Mouse (Mus musculus) lung, embryonic 16.5 days (tissue): Measurements from ENCODE around the gene Apoc2. TPM values are rescaled to one million over a fixed set of nuclear protein-coding genes. Genes with fewer than 3 reads are reported as not detected.

Experiments used
- ATAC-seq: fragments of 200-750 bp; cut with Nextera tagmentation; 2 replicates; pipeline ENCODE4 v1.8.0; 2017; ENCODE audit warnings: low read depth, mild to moderate bottlenecking, moderate library complexity
- H3K27ac ChIP-seq: fragments of 300-500 bp; sonication (generic); 2 replicates; pipeline ENCODE4 v1.5.1; 2014; ENCODE audit warnings: mild to moderate bottlenecking, control low read depth, low read length
- H3K27me3 ChIP-seq: fragments of 300-500 bp; sonication (generic); 2 replicates; pipeline ENCODE4 v1.6.1; 2014; ENCODE audit warnings: low read depth, low read length, mixed read lengths; ENCODE audit not compliant: control insufficient read depth, insufficient read depth
- H3K36me3 ChIP-seq: fragments of 300-500 bp; sonication (generic); 2 replicates; pipeline ENCODE4 v1.6.1; 2014; ENCODE audit warnings: low read length; ENCODE audit not compliant: control insufficient read depth, insufficient read depth
- H3K4me1 ChIP-seq: fragments of 300-500 bp; sonication (generic); replicated peaks from 2 replicates; pipeline ENCODE4 v1.6.1; 2014; ENCODE audit warnings: low read length, mixed read lengths; ENCODE audit not compliant: control insufficient read depth, insufficient read depth
- H3K4me2 ChIP-seq: fragments of 300-500 bp; sonication (generic); 2 replicates; pipeline ENCODE4 v1.6.1; 2014; ENCODE audit warnings: low read depth, low read length, control low read depth
- H3K4me3 ChIP-seq: fragments of 300-500 bp; sonication (generic); 2 replicates; pipeline ENCODE4 v1.5.1; 2014; ENCODE audit warnings: mild to moderate bottlenecking, low read length, control low read depth
- H3K9ac ChIP-seq: fragments of 300-500 bp; sonication (generic); 2 replicates; pipeline ENCODE4 v1.6.1; 2014; ENCODE audit warnings: low read length, control low read depth
- H3K9me3 ChIP-seq: fragments of 300-500 bp; sonication (generic); 2 replicates; pipeline ENCODE4 v1.6.1; 2016; ENCODE audit warnings: low read length; ENCODE audit not compliant: control insufficient read depth
- WGBS: fragments of 180-500 bp; shearing (Covaris S2); extraction: QIAGEN DNeasy Blood & Tissue Kit; methylation state at CpG from one replicate; pipeline ENCODE4 v1.1.7; 2014; 5-methylcytosine and 5-hydroxymethylcytosine counted together
- polyA plus RNA-seq: library from polyadenylated mRNA; unstranded; fragments of >200 nt; fragmentation: Nextera tagmentation; extraction: Ambion mirVana; gene quantifications from 2 replicates; pipeline ENCODE4 v1.2.1, GENCODE M21; 2015

The Apoc2 gene
- polyA plus RNA-seq, 1 experiment from 2014 or later, result 3.3 TPM

DNA sequence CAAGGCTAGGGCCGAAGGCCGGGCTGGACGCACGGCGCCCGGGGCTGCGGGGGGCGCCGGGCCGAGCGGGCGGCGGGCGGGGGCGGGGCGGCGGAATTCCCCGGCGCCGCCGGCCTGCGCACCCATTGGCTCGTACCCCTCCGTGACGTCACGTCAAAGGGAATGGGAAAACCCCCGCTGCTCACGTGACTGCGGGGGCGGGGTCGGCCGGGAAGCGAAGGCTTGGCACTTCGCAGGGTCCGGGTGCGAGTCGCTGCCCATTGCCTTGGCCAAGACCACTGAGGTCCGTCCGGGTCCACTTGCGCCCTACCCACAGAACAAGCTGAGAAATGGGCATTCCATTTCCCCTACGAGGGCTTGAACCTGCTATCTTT, 48.4 kb downstream of the Apoc2 start, which contains the start of gene Relb:
Gene Relb, minus strand, starts transcription at position 78 of the 374 bp plus-strand sequence.
- Histone ChIP-seq H3K9ac (peak within 1 kb of the TSS; percentile 65), H3K4me1 (no peaks in the 10 kb centered on the region), H3K4me3 (peak within 1 kb of the TSS; percentile 80), H3K27me3 (no peaks in the 10 kb centered on the region), H3K9me3 (no peaks in the 10 kb centered on the region), H3K36me3 (peaks cover 8% of the 10 kb centered on the region; the same call in 1 of the 2 replicates), H3K4me2 (peak within 1 kb of the TSS; percentile 97), H3K27ac (peak within 1 kb of the TSS; percentile 91)
- peak; percentile 71 for ATAC-seq
- WGBS, result 1% methylated on average over 21 of the region's 41 CpGs

DNA sequence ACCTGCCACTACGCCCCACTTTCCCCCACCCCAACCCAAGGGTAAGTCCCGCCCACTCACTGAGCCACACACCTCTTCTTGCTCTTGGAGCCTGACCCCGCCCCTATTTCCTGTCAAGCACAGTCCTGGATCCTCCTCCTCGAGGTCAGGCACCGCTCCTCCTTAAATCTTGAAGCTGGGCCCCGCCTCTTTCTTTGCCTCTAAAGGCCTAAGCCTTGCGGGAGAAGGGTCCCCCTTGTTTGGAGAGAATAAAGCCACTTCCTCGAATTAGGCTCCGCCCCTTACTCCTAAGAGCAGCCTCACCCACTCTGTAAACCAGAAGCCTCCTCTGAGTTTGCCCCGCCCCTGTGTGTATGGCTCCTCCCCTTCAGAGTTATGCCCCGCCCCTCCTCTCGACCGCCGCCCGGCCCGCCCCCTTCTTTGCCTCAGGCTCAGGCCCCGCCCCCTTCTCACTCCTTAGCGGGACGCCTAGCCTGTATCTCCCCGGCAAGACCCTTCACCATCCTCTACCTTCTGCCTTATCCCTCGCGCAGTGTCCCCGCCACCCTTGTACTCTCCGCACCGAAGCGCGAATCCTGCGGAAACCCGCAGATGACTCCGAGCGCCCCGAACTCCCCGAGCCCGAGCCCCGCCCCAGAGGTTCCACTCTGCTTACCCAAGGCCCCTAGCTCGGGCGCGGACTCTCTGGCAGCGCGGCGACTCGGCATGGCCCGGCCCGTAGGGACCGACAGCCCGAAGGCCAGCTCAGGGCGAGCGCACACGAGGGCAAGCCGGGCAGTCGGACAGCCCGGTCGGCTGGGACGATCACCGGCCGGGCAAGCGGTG, 49.0 kb downstream of the Apoc2 start:
- peaks cover 5% of the 10 kb centered on the region; the same call in 1 of the 2 replicates for H3K36me3 ChIP-seq
- no peaks in the 10 kb centered on the region for H3K4me1 ChIP-seq
- peak overlapping the region; percentile 91 for H3K27ac ChIP-seq
- H3K9me3 ChIP-seq, result no peaks in the 10 kb centered on the region
- H3K4me2 ChIP-seq, result peak overlapping the region; percentile 97
- 1% methylated on average over 57 of the region's 57 CpGs for WGBS
- peak overlapping the region; percentile 80 for H3K4me3 ChIP-seq
- H3K27me3 ChIP-seq, result no peaks in the 10 kb centered on the region
- peak overlapping the region; percentile 65 for H3K9ac ChIP-seq
- ATAC-seq, result peak; percentile 94

GRCm38 (mm10) chr7:19628192-19628535, 49.6 kb downstream of the Apoc2 start:
- peak overlapping the region; percentile 41; the same call in 1 of the 2 replicates for H3K9ac ChIP-seq
- peak overlapping the region; percentile 97 for H3K4me2 ChIP-seq
- peak overlapping the region; percentile 80 for H3K4me3 ChIP-seq
- WGBS, result 14% methylated on average over 17 of the region's 17 CpGs
- H3K27ac ChIP-seq, result peak overlapping the region; percentile 91
- no peaks in the 10 kb centered on the region for H3K36me3 ChIP-seq
- no peaks in the 10 kb centered on the region for H3K4me1 ChIP-seq
- no peaks in the 10 kb centered on the region for H3K27me3 ChIP-seq
- ATAC-seq, result no peak
- H3K9me3 ChIP-seq, result no peaks in the 10 kb centered on the region

- ATAC-seq, result no peak
- Histone ChIP-seq H3K9me3 (no peaks in the 10 kb centered on the region), H3K4me3 (peak overlapping the region; percentile 80), H3K4me1 (no peaks in the 10 kb centered on the region), H3K27me3 (no peaks in the 10 kb centered on the region), H3K36me3 (no peaks in the 10 kb centered on the region), H3K27ac (no peak overlapping the region), H3K9ac (peak overlapping the region; percentile 11; the same call in 1 of the 2 replicates), H3K4me2 (peak overlapping the region; percentile 97)
- 55% methylated on average over 3 of the region's 3 CpGs for WGBS
These were observed 50.0 kb downstream of the Apoc2 start for GRCm38 (mm10) chr7:19627721-19628120.

GRCm38 (mm10) chr7:19623433-19623832, 54.3 kb downstream of the Apoc2 start:
- Histone ChIP-seq H3K4me1 (no peaks in the 10 kb centered on the region), H3K4me3 (no peak overlapping the region), H3K27ac (no peak overlapping the region), H3K4me2 (no peak overlapping the region), H3K27me3 (no peaks in the 10 kb centered on the region; the same call in 1 of the 2 replicates), H3K9me3 (no peaks in the 10 kb centered on the region), H3K9ac (no peak overlapping the region), H3K36me3 (no peaks in the 10 kb centered on the region)
- 52% methylated on average over 2 of the region's 2 CpGs for WGBS
- ATAC-seq, result no peak

- Histone ChIP-seq H3K36me3 (no peaks in the 10 kb centered on the region), H3K9ac (no peak overlapping the region), H3K4me2 (no peak overlapping the region), H3K27ac (no peak overlapping the region), H3K4me1 (no peaks in the 10 kb centered on the region), H3K9me3 (no peaks in the 10 kb centered on the region), H3K4me3 (no peak overlapping the region), H3K27me3 (no peaks in the 10 kb centered on the region; the same call in 1 of the 2 replicates)
- ATAC-seq, result no peak
- WGBS, result 21% methylated on average over 6 of the region's 6 CpGs
These were observed 55.5 kb downstream of the Apoc2 start for GRCm38 (mm10) chr7:19622241-19622640.

Other genes with a start within 250 kb of the Apoc2 start
- gene Mark4, start 219.1 kb downstream of the Apoc2 start, polyA plus RNA-seq, result 5.2 TPM in 2 replicates
- gene Exoc3l2, start 214.6 kb downstream of the Apoc2 start, polyA plus RNA-seq, result 0.72 and 1.1 TPM in 2 replicates
- 1.4 TPM in 2 replicates for gene Bloc1s3, start 169.6 kb downstream of the Apoc2 start, polyA plus RNA-seq
- 104 and 111 TPM in 2 replicates for gene Trappc6a, start 169.5 kb downstream of the Apoc2 start, polyA plus RNA-seq
- 0.16 TPM in 1 of 2 replicates, not detected in the other for gene Nkpd1, start 160.1 kb downstream of the Apoc2 start, polyA plus RNA-seq
- gene Ppp1r37, start 114.9 kb downstream of the Apoc2 start, polyA plus RNA-seq, result 18.3 and 21.4 TPM in 2 replicates
- gene Zfp296, start 100.7 kb downstream of the Apoc2 start, polyA plus RNA-seq, result 0.40 and 0.57 TPM in 2 replicates
- gene Gemin7, start 100.3 kb downstream of the Apoc2 start, polyA plus RNA-seq, result 156 and 170 TPM in 2 replicates
- 41.4 and 43.5 TPM in 2 replicates for gene Clasrp, start 73.5 kb downstream of the Apoc2 start, polyA plus RNA-seq
- gene Relb, start 48.5 kb downstream of the Apoc2 start, polyA plus RNA-seq, result 8.9 and 9.7 TPM in 2 replicates
- 70.3 and 73.5 TPM in 2 replicates for gene Clptm1, start 12.9 kb downstream of the Apoc2 start, polyA plus RNA-seq
- not detected in 2 replicates for gene Gm44805, start 3.5 kb upstream of the Apoc2 start, polyA plus RNA-seq
- 0.34 and 6.1 TPM in 2 replicates for gene Apoc4, start 3.5 kb upstream of the Apoc2 start, polyA plus RNA-seq
- 28.4 and 34.9 TPM in 2 replicates for gene Apoc1, start 14.7 kb upstream of the Apoc2 start, polyA plus RNA-seq
- 470 and 554 TPM in 2 replicates for gene Apoe, start 21.2 kb upstream of the Apoc2 start, polyA plus RNA-seq
- gene Tomm40, start 37.5 kb upstream of the Apoc2 start, polyA plus RNA-seq, result 82.0 and 87.4 TPM in 2 replicates
- 128 and 131 TPM in 2 replicates for gene Nectin2, start 72.5 kb upstream of the Apoc2 start, polyA plus RNA-seq
- 347 and 379 TPM in 2 replicates for gene Bcam, start 93.1 kb upstream of the Apoc2 start, polyA plus RNA-seq
- 17.8 and 18.8 TPM in 2 replicates for gene Cblc, start 118.9 kb upstream of the Apoc2 start, polyA plus RNA-seq
- gene Bcl3, start 144.8 kb upstream of the Apoc2 start, polyA plus RNA-seq, result 5.4 and 5.7 TPM in 2 replicates
- 0.15 TPM in 1 of 2 replicates, not detected in the other for gene Gm19345, start 174.1 kb upstream of the Apoc2 start, polyA plus RNA-seq
- gene Ceacam16, start 183.4 kb upstream of the Apoc2 start, polyA plus RNA-seq, result not detected in 2 replicates
- 0.06 TPM in 1 of 2 replicates, not detected in the other for gene Ceacam19, start 210.0 kb upstream of the Apoc2 start, polyA plus RNA-seq
- 23.9 and 26.1 TPM in 2 replicates for gene Pvr, start 243.2 kb upstream of the Apoc2 start, polyA plus RNA-seq